Mouse (Mus musculus): ENCODE measurements around the gene Egf. TPM values are rescaled to one million over a fixed set of nuclear protein-coding genes. Genes with fewer than 3 reads are reported as not detected.

The Egf gene
- polyA plus RNA-seq, 1 experiment = 0.27 TPM

- H3K27me3 ChIP-seq (ENCODE audit: control insufficient read depth, insufficient read depth, insufficient read length) = no peaks in the 10 kb centered on the region
- H3K79me3 ChIP-seq (ENCODE audit: low read depth) = no peaks in the 10 kb centered on the region
- H3K36me3 ChIP-seq (ENCODE audit: control insufficient read depth, insufficient read depth) = peaks cover 55% of the 10 kb centered on the region
- no peak for TF ChIP-seq MYOG (IDR thresholded peaks at IDR 0.05; ENCODE audit: control insufficient read depth, extremely low read depth, insufficient read length)
- H3K4me3 ChIP-seq (ENCODE audit: insufficient read depth, poor library complexity, severe bottlenecking) = no peak overlapping the region
- H3K79me2 ChIP-seq (ENCODE audit: control insufficient read depth, insufficient read depth) = no peaks in the 10 kb centered on the region
- no peak overlapping the region for H3ac ChIP-seq (ENCODE audit: control insufficient read depth, insufficient read length, low read depth)
These were observed 123.3 kb downstream of the Egf start for GRCm38 (mm10) chr3:129631857-129632256.

GRCm38 (mm10) chr3:129631018-129631417 lies 124.1 kb downstream of the Egf start:
- H3ac ChIP-seq (ENCODE audit: control insufficient read depth, insufficient read length, low read depth) = no peak overlapping the region
- TF ChIP-seq USF1 (IDR thresholded peaks at IDR 0.05; ENCODE audit: low read depth) (no peak), CEBPB (IDR thresholded peaks at IDR 0.05; ENCODE audit: low read depth) (no peak), MYOG (IDR thresholded peaks at IDR 0.05; ENCODE audit: control insufficient read depth, extremely low read depth, insufficient read length) (no peak), CTCF (IDR thresholded peaks at IDR 0.05; ENCODE audit: control insufficient read depth, insufficient read depth, insufficient read length) (no peak), MAX (IDR thresholded peaks at IDR 0.05) (no peak), MYOD1 (IDR thresholded peaks at IDR 0.05; ENCODE audit: control insufficient read depth, insufficient read length, low read depth) (no peak), FOSL1 (IDR thresholded peaks at IDR 0.05; ENCODE audit: insufficient read depth, low read length, poor library complexity, severe bottlenecking) (no peak)
- H3K27me3 ChIP-seq (ENCODE audit: control insufficient read depth, insufficient read depth, insufficient read length) = no peaks in the 10 kb centered on the region
- H3K79me3 ChIP-seq (ENCODE audit: low read depth) = no peaks in the 10 kb centered on the region
- no peak overlapping the region for H3K4me3 ChIP-seq (ENCODE audit: insufficient read depth, poor library complexity, severe bottlenecking)
- H3K36me3 ChIP-seq (ENCODE audit: control insufficient read depth, insufficient read depth) = peaks cover 55% of the 10 kb centered on the region
- H3K79me2 ChIP-seq (ENCODE audit: control insufficient read depth, insufficient read depth) = no peaks in the 10 kb centered on the region

Small RNAs within 50 kb of the gene (microRNA-seq; reads per million reads assigned to microRNA genes)
- gene Gm24515 (ENCODE audit: borderline microRNAs expressed) = not detected

Other genes starting within 250 kb of the Egf start
- 8.0 TPM for gene Elovl6, start 223.0 kb downstream of the Egf start, polyA plus RNA-seq (2012; fragmentation: generic; extraction: Trizol)
- not detected for gene Lrit3, start 48.7 kb upstream of the Egf start, polyA plus RNA-seq (2012; fragmentation: generic; extraction: Trizol)
- 0.04 TPM for gene Rrh, start 67.3 kb upstream of the Egf start, polyA plus RNA-seq (2012; fragmentation: generic; extraction: Trizol)
- 222 TPM for gene Gar1, start 76.1 kb upstream of the Egf start, polyA plus RNA-seq (2012; fragmentation: generic; extraction: Trizol)
- not detected for gene Cfi, start 80.6 kb upstream of the Egf start, polyA plus RNA-seq (2012; fragmentation: generic; extraction: Trizol)
- gene Pla2g12a, start 123.3 kb upstream of the Egf start, polyA plus RNA-seq (2012; fragmentation: generic; extraction: Trizol) = 20.3 TPM
- 16.7 TPM for gene Casp6, start 146.1 kb upstream of the Egf start, polyA plus RNA-seq (2012; fragmentation: generic; extraction: Trizol)
- gene Mcub, start 214.9 kb upstream of the Egf start, polyA plus RNA-seq (2012; fragmentation: generic; extraction: Trizol) = 11.0 TPM